Comparison of ENCODE assay signal across 9 mouse cellular contexts in genomic region chr2:165043090-165043636, GRCm38 (mm10). TPM values are rescaled to one million over a fixed set of nuclear protein-coding genes. Genes with fewer than 3 reads are reported as not detected.
DNase-seq lines count a peak whose midpoint lies in the region; ATAC-seq and TF ChIP-seq lines count a peak whose summit lies in the region.
"Had no signal": no experiment of that assay in that cellular context is flagged by ENCODE, and none has a peak within 500 bp of the region (broad histone marks: within the 10 kb centered on the region; RNA-seq: fewer than 3 reads in every experiment).

No protein-coding gene starts in this region.

- TF ChIP-seq CTCF in cerebellum, adult 2 months (IDR thresholded peaks at IDR 0.05; ENCODE audit: borderline replicate concordance, insufficient read depth, low read depth, low read length) = no peak

- H3K36me3 ChIP-seq in hindbrain, embryonic 11.5 days (ENCODE audit: control insufficient read depth, insufficient read depth, low read length) = no peaks in the 10 kb centered on the region
- H3K36me3 ChIP-seq in midbrain, embryonic 15.5 days (replicated peaks) = no peaks in the 10 kb centered on the region

- no peak for TF ChIP-seq POLR2A in cerebellum, adult 2 months (IDR thresholded peaks at IDR 0.05; ENCODE audit: borderline replicate concordance, insufficient read depth, low read length)

- no peaks in the 10 kb centered on the region for H3K27me3 ChIP-seq in cerebellum, adult 2 months (ENCODE audit: control insufficient read depth, insufficient read depth, low read length)
- H3K27me3 ChIP-seq in hindbrain, embryonic 11.5 days (ENCODE audit: control insufficient read depth, insufficient read depth, low read length) = no peaks in the 10 kb centered on the region
- H3K27me3 ChIP-seq in midbrain, embryonic 15.5 days (replicated peaks) = no peaks in the 10 kb centered on the region

- no peak overlapping the region for H3K27ac ChIP-seq in cerebellum, adult 2 months (ENCODE audit: insufficient read depth, low read length)
- peak overlapping the region; percentile 19; the same call in 1 of the 2 replicates for H3K27ac ChIP-seq in hindbrain, embryonic 11.5 days (ENCODE audit: low read depth, low read length)
- H3K27ac ChIP-seq in midbrain, embryonic 15.5 days = peak overlapping the region; percentile 67

- no peaks in the 10 kb centered on the region for H3K4me1 ChIP-seq in cerebellum, adult 2 months (ENCODE audit: control insufficient read depth, insufficient read depth, low read length)
- no peaks in the 10 kb centered on the region; the same call in 1 of the 2 replicates for H3K4me1 ChIP-seq in hindbrain, embryonic 11.5 days (replicated peaks; ENCODE audit: control insufficient read depth, insufficient read depth, low read length)
- peaks cover 9% of the 10 kb centered on the region for H3K4me1 ChIP-seq in midbrain, embryonic 15.5 days

- peak overlapping the region; percentile 22 for H3K4me3 ChIP-seq in cerebellum, adult 2 months (replicated peaks; ENCODE audit: insufficient read depth, low read depth, low read length)
- H3K4me3 ChIP-seq in hindbrain, embryonic 11.5 days (ENCODE audit: low read depth, low read length) = no peak overlapping the region
- H3K4me3 ChIP-seq in midbrain, embryonic 15.5 days = no peak overlapping the region

- peak; percentile 56; the same call in 1 of the 2 replicates for ATAC-seq in hindbrain, embryonic 11.5 days (ENCODE audit: low FRiP score)
- ATAC-seq in midbrain, embryonic 15.5 days (replicated peaks) = peak; percentile 65

- H3K9ac ChIP-seq in hindbrain, embryonic 11.5 days (ENCODE audit: low read depth, low read length) = peak overlapping the region; percentile 32; the same call in 1 of the 2 replicates
- H3K9ac ChIP-seq in midbrain, embryonic 15.5 days = no peak overlapping the region; the same call in 1 of the 2 replicates

- H3K4me2 ChIP-seq in hindbrain, embryonic 11.5 days (replicated peaks; ENCODE audit: low read depth, low read length) = peak overlapping the region; percentile 9; the same call in 1 of the 2 replicates
- peak overlapping the region; percentile 40 for H3K4me2 ChIP-seq in midbrain, embryonic 15.5 days

- 7% methylated on average over 17 of the region's 17 CpGs for WGBS in cerebellum, adult 2 months
- WGBS in hindbrain, embryonic 11.5 days = 8% methylated on average over 17 of the region's 17 CpGs
- WGBS in midbrain, embryonic 15.5 days = 2% methylated on average over 17 of the region's 17 CpGs

- intact Hi-C loops in left cerebral cortex, postnatal 4 days (cut with DNase I) = no loop called here

- H3K9me3 ChIP-seq in hindbrain, embryonic 11.5 days (ENCODE audit: control insufficient read depth, low read length) = no peaks in the 10 kb centered on the region
- H3K9me3 ChIP-seq in midbrain, embryonic 15.5 days = no peaks in the 10 kb centered on the region

- peak in 1 of 2 experiments; percentile 12 for DNase-seq in cerebellum, adult 2 months
- no peak for DNase-seq in cerebellum, adult 11 months
- DNase-seq in brain, adult 2 months (ENCODE audit: low read depth, low spot score) = peak; percentile 62
- DNase-seq in hindbrain, embryonic 11.5 days (ENCODE audit: low spot score) = peak; percentile 67
- no peak for DNase-seq in urinary bladder, postnatal 36 days (ENCODE audit: low spot score in 2 of 2)
- DNase-seq in right cerebral cortex, postnatal 14 days = no peak
- no peak for DNase-seq in left cerebral cortex, postnatal 4 days

RNA-seq across cellular contexts. Expression of gene Ncoa5, which starts 8.5 kb away (rescaled TPM):
- polyA plus RNA-seq in cerebellum, adult 2 months (2012; rRNA removed) = 54.9 and 56.7 TPM in 2 replicates
- polyA plus RNA-seq in hindbrain, embryonic 11.5 days (2014; fragmentation: Nextera tagmentation; extraction: Ambion mirVana) = 79.0 and 79.5 TPM in 2 replicates
- polyA plus RNA-seq in midbrain, embryonic 15.5 days (2015; fragmentation: Nextera tagmentation; extraction: Ambion mirVana) = 123 and 126 TPM in 2 replicates
- 100 to 1,000 TPM; 107 to 111 TPM for total RNA-seq in left cerebral cortex, postnatal 4 days (2021)

RNA-seq across cellular contexts. Expression of gene Cd40, which starts 12.3 kb away (rescaled TPM):
- polyA plus RNA-seq in cerebellum, adult 2 months (2012; rRNA removed) = 2.1 TPM in 2 replicates
- 4.6 and 4.9 TPM in 2 replicates for polyA plus RNA-seq in hindbrain, embryonic 11.5 days (2014; fragmentation: Nextera tagmentation; extraction: Ambion mirVana)
- polyA plus RNA-seq in midbrain, embryonic 15.5 days (2015; fragmentation: Nextera tagmentation; extraction: Ambion mirVana) = 5.5 and 6.3 TPM in 2 replicates
- 1 to 10 TPM; 2.3 to 4.2 TPM for total RNA-seq in left cerebral cortex, postnatal 4 days (2021)

RNA-seq across cellular contexts. Expression of gene 1700025C18Rik, which starts 47.4 kb away (rescaled TPM):
- polyA plus RNA-seq in cerebellum, adult 2 months (2012; rRNA removed) = not detected in 2 replicates
- polyA plus RNA-seq in hindbrain, embryonic 11.5 days (2014; fragmentation: Nextera tagmentation; extraction: Ambion mirVana) = not detected in 2 replicates
- polyA plus RNA-seq in midbrain, embryonic 15.5 days (2015; fragmentation: Nextera tagmentation; extraction: Ambion mirVana) = not detected in 2 replicates
- total RNA-seq in left cerebral cortex, postnatal 4 days (2021) = not detected
- total RNA-seq: layer of hippocampus, adult 8-10 months had no signal

Comparison
In these comparisons a context has a peak if more than half of its experiments do, and no peak if none do; other contexts are left out.
1. DNase-seq: peak in brain, adult 2 months (single experiment) and hindbrain, embryonic 11.5 days (single experiment); none in cerebellum, adult 11 months (single experiment), urinary bladder, postnatal 36 days (0 of 2), right cerebral cortex, postnatal 14 days (single experiment) and left cerebral cortex, postnatal 4 days (single experiment).